ENCODE assay signal across 11 mouse cellular contexts in the genomic region with DNA sequence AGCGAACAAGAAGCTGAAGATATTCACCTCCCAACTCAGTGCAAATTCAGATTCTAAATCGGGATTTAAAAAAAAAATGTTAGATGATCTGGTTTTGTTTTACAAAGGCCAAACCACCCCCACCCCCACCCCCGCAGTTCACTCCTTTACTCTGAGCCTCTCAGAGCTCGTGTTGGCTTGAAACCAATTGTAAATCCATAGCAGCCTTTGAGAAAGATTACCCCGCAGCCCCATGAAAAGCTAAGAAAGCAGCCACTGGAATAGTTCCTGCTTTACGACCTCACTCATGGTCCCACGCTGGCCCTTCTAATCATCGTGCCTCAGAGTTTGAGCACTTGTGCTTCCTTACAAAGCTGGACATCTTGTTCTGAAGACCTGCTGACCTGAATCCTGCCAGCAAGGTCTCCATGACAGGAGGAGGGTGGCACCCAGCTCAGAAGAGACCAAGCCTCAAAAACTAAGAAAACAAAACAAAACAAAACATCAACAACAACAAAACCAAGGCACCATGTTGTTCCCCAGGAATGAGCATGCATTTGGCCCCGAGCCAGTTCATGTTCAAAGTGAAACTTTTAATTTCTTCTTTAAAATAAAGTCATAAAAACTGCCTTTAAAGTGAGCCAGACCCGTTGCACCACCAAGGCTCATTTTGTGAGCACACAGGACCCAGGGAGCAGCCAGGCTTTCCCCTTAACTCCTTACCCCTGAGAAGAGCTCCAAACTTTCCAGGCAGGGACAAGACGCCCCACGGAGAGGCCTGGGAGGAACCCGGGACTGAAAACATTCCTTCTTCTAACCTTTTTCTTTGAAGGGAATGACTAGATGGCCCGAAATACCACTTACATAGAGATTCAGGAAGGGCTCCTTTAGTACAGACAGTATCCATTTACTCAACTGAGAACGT.
DNase-seq lines count a peak whose midpoint lies in the region; ATAC-seq lines count a peak whose summit lies in the region.
"Had no signal": no experiment of that assay in that cellular context is flagged by ENCODE, and none has a peak within 500 bp of the region (broad histone marks: within the 10 kb centered on the region; RNA-seq: fewer than 3 reads in every experiment).

No protein-coding gene starts in this region.

- no peak for ATAC-seq in midbrain, embryonic 16.5 days

- H3K4me3 ChIP-seq in midbrain, embryonic 16.5 days (ENCODE audit: low read depth, low read length), result no peak overlapping the region

- WGBS in midbrain, embryonic 16.5 days, result 60% methylated on average over 15 of the region's 15 CpGs

- no peak overlapping the region for H3K4me2 ChIP-seq in midbrain, embryonic 16.5 days (ENCODE audit: low read length)

- peaks cover 3% of the 10 kb centered on the region; the same call in 1 of the 2 replicates for H3K4me1 ChIP-seq in midbrain, embryonic 16.5 days (ENCODE audit: control insufficient read depth, insufficient read depth, low read length)

- DNase-seq in adrenal gland, postnatal 10 days, result peak; percentile 31
- DNase-seq in adrenal gland, postnatal 4 days (ENCODE audit: low spot score in 2 of 2), result no peak
- DNase-seq in kidney, adult 18-20 months, result peak; percentile 14
- DNase-seq in kidney, adult 11 months, result no peak
- peak; percentile 66 for DNase-seq in NIH3T3 (ENCODE audit: low read depth)
- peak; percentile 53 for DNase-seq in kidney, postnatal 10 days
- no peak for DNase-seq in spleen, postnatal 10 days (ENCODE audit: low spot score in 2 of 2)
- DNase-seq: cerebellum, adult 11 months; gastrocnemius, postnatal 36 days; midbrain, embryonic 14.5 days had no signal

- H3K27ac ChIP-seq in midbrain, embryonic 16.5 days (ENCODE audit: low read length), result no peak overlapping the region; the same call in 1 of the 2 replicates

- H3K27me3 ChIP-seq in midbrain, embryonic 16.5 days (ENCODE audit: control insufficient read depth, insufficient read depth, low read depth, low read length), result no peaks in the 10 kb centered on the region

- no peak overlapping the region for H3K9ac ChIP-seq in midbrain, embryonic 16.5 days (ENCODE audit: low read depth, low read length)

- H3K36me3 ChIP-seq in midbrain, embryonic 16.5 days (ENCODE audit: control insufficient read depth, insufficient read depth, low read length), result no peaks in the 10 kb centered on the region

- no peaks in the 10 kb centered on the region for H3K9me3 ChIP-seq in midbrain, embryonic 16.5 days (replicated peaks; ENCODE audit: control insufficient read depth, low read length, poor library complexity, severe bottlenecking)

Comparison
In these comparisons a context has a peak if more than half of its experiments do, and no peak if none do; other contexts are left out.
1. DNase-seq: peak in adrenal gland, postnatal 10 days (single experiment), kidney, adult 18-20 months (single experiment), NIH3T3 (single experiment) and kidney, postnatal 10 days (single experiment); none in adrenal gland, postnatal 4 days (0 of 2), kidney, adult 11 months (single experiment) and spleen, postnatal 10 days (0 of 2).